Mouse (Mus musculus): ENCODE data around the gene Rln1.

DNA sequence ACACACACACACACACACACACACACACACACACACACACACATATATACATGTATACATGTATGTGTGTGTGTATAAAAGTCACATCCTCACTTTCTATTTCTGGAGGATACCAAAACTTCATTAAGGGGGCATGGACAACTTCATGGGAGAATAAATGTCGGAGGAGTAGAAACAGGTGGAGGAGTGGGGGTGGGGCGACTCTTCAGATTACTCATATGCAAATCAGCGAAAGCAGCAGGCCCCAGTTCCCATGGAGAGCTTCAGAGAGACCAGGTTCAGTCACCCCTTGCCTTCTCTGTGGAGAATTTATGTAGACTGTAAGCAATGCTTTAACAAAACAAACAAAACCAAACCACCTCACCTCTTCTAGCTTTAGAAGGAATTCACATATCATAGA, 30.6 kb upstream of the Rln1 start:
- no peak; the same call in 1 of the 2 replicates for TF ChIP-seq ZNF384 (IDR thresholded peaks at IDR 0.05; ENCODE audit: low read depth, low read length)
- peak; percentile 56; the same call in 1 of the 2 replicates for TF ChIP-seq MAFK (IDR thresholded peaks at IDR 0.05; ENCODE audit: insufficient replicate concordance, low read length)
- TF ChIP-seq HCFC1 (IDR thresholded peaks at IDR 0.05; ENCODE audit: low read depth, low read length), result peak; percentile 46; the same call in 1 of the 2 replicates
- TF ChIP-seq POLR2A (IDR thresholded peaks at IDR 0.05; ENCODE audit: low read depth, low read length), result no peak
- TF ChIP-seq CTCF (conservative IDR thresholded peaks at IDR 0.05 in 1 of 2, IDR thresholded peaks at IDR 0.05 in 1 of 2; ENCODE audit: low read depth in 2 of 2, low read length in 2 of 2), result no peak
